Mouse (Mus musculus) olfactory bulb, adult 2 months (tissue): Measurements from ENCODE around the gene Slc9a2. TPM values are rescaled to one million over a fixed set of nuclear protein-coding genes. Genes with fewer than 3 reads are reported as not detected.
"Not testable (repeated sequence)": the region's sequence is repeated elsewhere in the genome, so short reads cannot be mapped to it uniquely, and the experiment has no call there.

Source experiments
- H3K27ac ChIP-seq: fragments of 200-500 bp; 2 replicates; pipeline ENCODE4 v1.5.1; 2012; ENCODE audit warnings: low read depth, low read length; ENCODE audit not compliant: insufficient read depth
- H3K4me1 ChIP-seq: fragments of 200-500 bp; 2 replicates; pipeline ENCODE4 v1.6.1; 2012; ENCODE audit warnings: low read length; ENCODE audit not compliant: control insufficient read depth, insufficient read depth
- H3K4me3 ChIP-seq: fragments of 200-500 bp; 2 replicates; pipeline ENCODE4 v1.5.1; 2012; ENCODE audit warnings: mild to moderate bottlenecking, low read depth, low read length, moderate library complexity; ENCODE audit not compliant: insufficient read depth
- CTCF ChIP-seq: fragments of 200-500 bp; IDR thresholded peaks from 2 replicates; pipeline ENCODE4 v1.5.1; 2012; ENCODE audit warnings: low read depth, mild to moderate bottlenecking, low read length, moderate library complexity; ENCODE audit not compliant: insufficient read depth
- POLR2A ChIP-seq: fragments of 200-500 bp; IDR thresholded peaks from 2 replicates; pipeline ENCODE4 v1.6.1; 2012; ENCODE audit warnings: mild to moderate bottlenecking, low read depth, low read length, moderate library complexity; ENCODE audit not compliant: insufficient read depth
- WGBS: fragments of 180-500 bp; shearing (Covaris S2); methylation state at CpG from one replicate; pipeline ENCODE4 v1.1.7; 2018; 5-methylcytosine and 5-hydroxymethylcytosine counted together
- polyA plus RNA-seq: library from polyadenylated mRNA; stranded (reverse); fragments of >200 nt; gene quantifications from 2 replicates; pipeline ENCODE4 v1.2.4, GENCODE M21; 2012; ENCODE audit warnings: low replicate concordance; ENCODE audit not compliant: missing spikeins, insufficient read depth, insufficient read length

Slc9a2 gene
- polyA plus RNA-seq, 1 experiment = not detected

- 73% methylated on average over 6 of the region's 6 CpGs for WGBS
- TF ChIP-seq CTCF (no peak), POLR2A (no peak)
- Histone ChIP-seq H3K4me3 (no peak overlapping the region), H3K4me1 (no peaks in the 10 kb centered on the region; the same call in 1 of the 2 replicates), H3K27ac (no peak overlapping the region)
These were observed 19.5 kb upstream of the Slc9a2 start for GRCm38 (mm10) chr1:40660838-40661237.

- H3K4me3 ChIP-seq = no peak overlapping the region
- WGBS = 64% methylated on average over 12 of the region's 12 CpGs
- TF ChIP-seq CTCF (no peak), POLR2A (no peak)
- no peaks in the 10 kb centered on the region for H3K4me1 ChIP-seq
- no peak overlapping the region for H3K27ac ChIP-seq
These were observed 14.7 kb upstream of the Slc9a2 start for GRCm38 (mm10) chr1:40665401-40666370.

- H3K4me1 ChIP-seq, H3K27ac ChIP-seq, H3K4me3 ChIP-seq: not testable (repeated sequence)
- 41% methylated on average over 3 of the region's 3 CpGs for WGBS
These were observed 12.9 kb upstream of the Slc9a2 start for GRCm38 (mm10) chr1:40667442-40667841.

- Histone ChIP-seq H3K4me1 (no peaks in the 10 kb centered on the region), H3K4me3 (no peak overlapping the region), H3K27ac (no peak overlapping the region)
- TF ChIP-seq CTCF (no peak), POLR2A (no peak)
- WGBS = 83% methylated on average over 3 of the region's 3 CpGs
These were observed 10.3 kb upstream of the Slc9a2 start for GRCm38 (mm10) chr1:40670025-40670424.

GRCm38 (mm10) chr1:40671490-40671889, 8.9 kb upstream of the Slc9a2 start:
- Histone ChIP-seq H3K4me3 (no peak overlapping the region), H3K27ac (no peak overlapping the region), H3K4me1 (no peaks in the 10 kb centered on the region)
- WGBS = 97% methylated on average over 4 of the region's 4 CpGs
- TF ChIP-seq POLR2A (no peak), CTCF (no peak)

GRCm38 (mm10) chr1:40677306-40677705, 3.1 kb upstream of the Slc9a2 start:
- TF ChIP-seq CTCF = no peak
- TF ChIP-seq POLR2A = no peak
- 57% methylated on average over 5 of the region's 5 CpGs for WGBS

GRCm38 (mm10) chr1:40680868-40681698, 709 bp downstream of the Slc9a2 start:
- Histone ChIP-seq H3K27ac (no peak overlapping the region), H3K4me1 (peaks cover 8% of the 10 kb centered on the region), H3K4me3 (peak overlapping the region; percentile 49)
- under 1% methylated on average over 87 of the region's 90 CpGs for WGBS
- TF ChIP-seq CTCF = no peak
- no peak; the same call in 1 of the 2 replicates for TF ChIP-seq POLR2A

More at GRCm38 (mm10) chr1:40677306-40677705, 3.1 kb upstream of the Slc9a2 start:
- H3K4me1 ChIP-seq = peaks cover 8% of the 10 kb centered on the region
- no peak overlapping the region for H3K4me3 ChIP-seq
- H3K27ac ChIP-seq = no peak overlapping the region

GRCm38 (mm10) chr1:40681699-40682510, 1.5 kb downstream of the Slc9a2 start:
- peaks cover 8% of the 10 kb centered on the region for H3K4me1 ChIP-seq

More at GRCm38 (mm10) chr1:40681699-40682510, 1.5 kb downstream of the Slc9a2 start:
- 7% methylated on average over 44 of the region's 44 CpGs for WGBS
- H3K4me3 ChIP-seq = peak overlapping the region; percentile 49
- no peak overlapping the region for H3K27ac ChIP-seq
- no peak for TF ChIP-seq POLR2A
- no peak for TF ChIP-seq CTCF
